Mouse (Mus musculus): Measurements from ENCODE around the gene Mtch1. TPM values are rescaled to one million over a fixed set of nuclear protein-coding genes. Genes with fewer than 3 reads are reported as not detected.

Mtch1 gene
- total and polyA plus RNA-seq, 3 experiments = 78.7 to 175 (median 101) TPM

GRCm38 (mm10) chr17:29346496-29347125 is 1.1 kb downstream of the Mtch1 start:
- Histone ChIP-seq H3K4me3 (ENCODE audit: low read depth, low read length) (peak overlapping the region; percentile 92), H3K4me1 (ENCODE audit: insufficient read depth, low read depth, low read length) (peaks cover 49% of the 10 kb centered on the region), H3K36me3 (replicated peaks) (peaks cover 43% of the 10 kb centered on the region), H3K27me3 (ENCODE audit: insufficient read depth, low read length) (peaks cover 2% of the 10 kb centered on the region; the same call in 1 of the 2 replicates), H3K9me3 (replicated peaks) (no peaks in the 10 kb centered on the region)
- DNase-seq (ENCODE audit: low spot score) (peak; percentile 55), ATAC-seq (ENCODE audit: extremely low read depth, insufficient number of reproducible peaks, low FRiP score, poor library complexity, severe bottlenecking) (no peak)
- no peak for TF ChIP-seq GATA1 (IDR thresholded peaks at IDR 0.05; ENCODE audit: borderline replicate concordance, low read length)
- no peak for TF ChIP-seq GATA2 (IDR thresholded peaks at IDR 0.05; ENCODE audit: borderline replicate concordance, low read depth, low read length)
- TF ChIP-seq CTCF (IDR thresholded peaks at IDR 0.05; ENCODE audit: low read depth, low read length) = no peak
- no peak for TF ChIP-seq POLR2AphosphoS5 (IDR thresholded peaks at IDR 0.05; ENCODE audit: insufficient replicate concordance, low read depth, low read length)
- TF ChIP-seq TAL1 (conservative IDR thresholded peaks at IDR 0.05; ENCODE audit: low read depth, low read length) = no peak

GRCm38 (mm10) chr17:29345272-29345671 is 2.5 kb downstream of the Mtch1 start:
- no peaks in the 10 kb centered on the region for H3K9me3 ChIP-seq (replicated peaks)
- no peak overlapping the region for H3K4me3 ChIP-seq (ENCODE audit: low read depth, low read length)
- peaks cover 2% of the 10 kb centered on the region; the same call in 1 of the 2 replicates for H3K27me3 ChIP-seq (ENCODE audit: insufficient read depth, low read length)
- no peak for TF ChIP-seq GATA2 (IDR thresholded peaks at IDR 0.05; ENCODE audit: borderline replicate concordance, low read depth, low read length)
- no peak for TF ChIP-seq POLR2AphosphoS5 (IDR thresholded peaks at IDR 0.05; ENCODE audit: insufficient replicate concordance, low read depth, low read length)
- TF ChIP-seq GATA1 (IDR thresholded peaks at IDR 0.05; ENCODE audit: borderline replicate concordance, low read length) = no peak
- TF ChIP-seq TAL1 (conservative IDR thresholded peaks at IDR 0.05; ENCODE audit: low read depth, low read length) = no peak
- no peak for TF ChIP-seq CTCF (IDR thresholded peaks at IDR 0.05; ENCODE audit: low read depth, low read length)
- DNase-seq (ENCODE audit: low spot score) (no peak), ATAC-seq (ENCODE audit: extremely low read depth, insufficient number of reproducible peaks, low FRiP score, poor library complexity, severe bottlenecking) (no peak)
- H3K36me3 ChIP-seq (replicated peaks) = peaks cover 56% of the 10 kb centered on the region
- peaks cover 63% of the 10 kb centered on the region for H3K4me1 ChIP-seq (ENCODE audit: insufficient read depth, low read depth, low read length)

GRCm38 (mm10) chr17:29343241-29343640 is 4.5 kb downstream of the Mtch1 start:
- DNase-seq (ENCODE audit: low spot score) = no peak
- ATAC-seq (ENCODE audit: extremely low read depth, insufficient number of reproducible peaks, low FRiP score, poor library complexity, severe bottlenecking) = no peak
- Histone ChIP-seq H3K27me3 (ENCODE audit: insufficient read depth, low read length) (peaks cover 2% of the 10 kb centered on the region; the same call in 1 of the 2 replicates), H3K9me3 (replicated peaks) (no peaks in the 10 kb centered on the region), H3K4me3 (ENCODE audit: low read depth, low read length) (no peak overlapping the region), H3K4me1 (ENCODE audit: insufficient read depth, low read depth, low read length) (peaks cover 72% of the 10 kb centered on the region), H3K36me3 (replicated peaks) (peaks cover 76% of the 10 kb centered on the region)
- no peak for TF ChIP-seq GATA2 (IDR thresholded peaks at IDR 0.05; ENCODE audit: borderline replicate concordance, low read depth, low read length)
- TF ChIP-seq CTCF (IDR thresholded peaks at IDR 0.05; ENCODE audit: low read depth, low read length) = no peak
- TF ChIP-seq TAL1 (conservative IDR thresholded peaks at IDR 0.05; ENCODE audit: low read depth, low read length) = no peak
- TF ChIP-seq POLR2AphosphoS5 (IDR thresholded peaks at IDR 0.05; ENCODE audit: insufficient replicate concordance, low read depth, low read length) = no peak
- no peak for TF ChIP-seq GATA1 (IDR thresholded peaks at IDR 0.05; ENCODE audit: borderline replicate concordance, low read length)

- Histone ChIP-seq H3K36me3 (replicated peaks) (peaks cover 86% of the 10 kb centered on the region), H3K9me3 (replicated peaks) (no peaks in the 10 kb centered on the region), H3K4me3 (ENCODE audit: low read depth, low read length) (peak overlapping the region; percentile 54; the same call in 1 of the 2 replicates), H3K27me3 (ENCODE audit: insufficient read depth, low read length) (peaks cover 2% of the 10 kb centered on the region; the same call in 1 of the 2 replicates), H3K4me1 (ENCODE audit: insufficient read depth, low read depth, low read length) (peaks cover 69% of the 10 kb centered on the region)
- ATAC-seq (ENCODE audit: extremely low read depth, insufficient number of reproducible peaks, low FRiP score, poor library complexity, severe bottlenecking) = no peak
- TF ChIP-seq GATA2 (IDR thresholded peaks at IDR 0.05; ENCODE audit: borderline replicate concordance, low read depth, low read length) (no peak), TAL1 (conservative IDR thresholded peaks at IDR 0.05; ENCODE audit: low read depth, low read length) (no peak), POLR2AphosphoS5 (IDR thresholded peaks at IDR 0.05; ENCODE audit: insufficient replicate concordance, low read depth, low read length) (no peak), GATA1 (IDR thresholded peaks at IDR 0.05; ENCODE audit: borderline replicate concordance, low read length) (no peak), CTCF (IDR thresholded peaks at IDR 0.05; ENCODE audit: low read depth, low read length) (no peak)
- DNase-seq (ENCODE audit: low spot score) = peak; percentile 29
These were observed 5.5 kb downstream of the Mtch1 start for GRCm38 (mm10) chr17:29342010-29342910.

GRCm38 (mm10) chr17:29341591-29342003 is 6.1 kb downstream of the Mtch1 start:
- H3K27me3 ChIP-seq (ENCODE audit: insufficient read depth, low read length) = peaks cover 2% of the 10 kb centered on the region; the same call in 1 of the 2 replicates
- DNase-seq (ENCODE audit: low spot score) (peak; percentile 72), ATAC-seq (ENCODE audit: extremely low read depth, insufficient number of reproducible peaks, low FRiP score, poor library complexity, severe bottlenecking) (no peak; the same call in 1 of the 2 replicates)
- no peaks in the 10 kb centered on the region for H3K9me3 ChIP-seq (replicated peaks)
- TF ChIP-seq TAL1 (conservative IDR thresholded peaks at IDR 0.05; ENCODE audit: low read depth, low read length) (no peak), CTCF (IDR thresholded peaks at IDR 0.05; ENCODE audit: low read depth, low read length) (no peak), GATA2 (IDR thresholded peaks at IDR 0.05; ENCODE audit: borderline replicate concordance, low read depth, low read length) (no peak), GATA1 (IDR thresholded peaks at IDR 0.05; ENCODE audit: borderline replicate concordance, low read length) (no peak), POLR2AphosphoS5 (IDR thresholded peaks at IDR 0.05; ENCODE audit: insufficient replicate concordance, low read depth, low read length) (no peak)
- peak overlapping the region; percentile 54; the same call in 1 of the 2 replicates for H3K4me3 ChIP-seq (ENCODE audit: low read depth, low read length)
- peaks cover 93% of the 10 kb centered on the region for H3K36me3 ChIP-seq (replicated peaks)
- peaks cover 66% of the 10 kb centered on the region for H3K4me1 ChIP-seq (ENCODE audit: insufficient read depth, low read depth, low read length)
